Mouse (Mus musculus) midbrain, embryonic 10.5 days (tissue): ENCODE measurements at regions not wholly inside any gene's neighbourhood (a gene's known extent, or its start where the extent isn't known, plus 50 kb on each side); places are given as distances from the start of the nearest gene placed in this dataset.

ENCODE experiments used
- DNase-seq: peaks from one replicate; pipeline ENCODE4 v3.0.0-alpha.2; 2017; ENCODE audit warnings: low spot score
- H3K27ac ChIP-seq: fragments of 300-500 bp; sonication (generic); replicated peaks from 2 replicates; pipeline ENCODE4 v1.5.1; 2016; ENCODE audit warnings: mild to moderate bottlenecking
- H3K27me3 ChIP-seq: fragments of 300-500 bp; sonication (generic); 2 replicates; pipeline ENCODE4 v1.6.1; 2016; ENCODE audit warnings: low read depth, mild to moderate bottlenecking; ENCODE audit not compliant: poor library complexity, severe bottlenecking
- H3K36me3 ChIP-seq: fragments of 300-500 bp; sonication (generic); 2 replicates; pipeline ENCODE4 v1.6.1; 2016; ENCODE audit warnings: mild to moderate bottlenecking, moderate library complexity
- H3K4me1 ChIP-seq: fragments of 300-500 bp; sonication (generic); 2 replicates; pipeline ENCODE4 v1.6.1; 2016
- H3K4me3 ChIP-seq: fragments of 300-500 bp; sonication (generic); 2 replicates; pipeline ENCODE4 v1.5.1; 2016; ENCODE audit warnings: mild to moderate bottlenecking, moderate library complexity
- H3K9me3 ChIP-seq: fragments of 300-500 bp; sonication (generic); replicated peaks from 2 replicates; pipeline ENCODE4 v1.6.1; 2016; ENCODE audit warnings: mild to moderate bottlenecking
- WGBS: fragments of 180-500 bp; shearing (Covaris S2); methylation state at CpG from one replicate; pipeline ENCODE4 v1.1.7; 2016; 5-methylcytosine and 5-hydroxymethylcytosine counted together

DNA sequence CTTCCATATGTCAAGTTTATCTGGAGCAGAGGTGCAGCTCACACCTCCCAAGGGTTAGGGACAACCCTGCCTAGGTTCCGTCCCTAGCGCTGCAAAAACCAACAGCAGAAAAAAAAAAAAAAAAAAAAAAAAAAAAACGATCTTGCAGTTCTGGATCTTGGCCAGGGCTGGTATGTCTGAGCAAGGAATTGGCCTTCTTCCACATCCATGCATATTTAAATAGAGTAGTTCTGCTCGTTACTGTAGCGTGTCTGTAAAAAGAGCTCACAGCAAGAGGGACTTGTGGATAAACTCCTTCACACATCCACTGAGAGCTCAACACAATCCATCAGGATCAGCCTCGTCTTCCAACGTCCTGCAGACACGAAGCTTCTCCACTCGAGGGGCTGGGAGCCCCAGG, 639.4 kb upstream of the Adam5 start:
- no peak for DNase-seq
- no peaks in the 10 kb centered on the region for H3K9me3 ChIP-seq
- peaks cover 27% of the 10 kb centered on the region for H3K4me1 ChIP-seq
- H3K36me3 ChIP-seq: no peaks in the 10 kb centered on the region
- WGBS: 68% methylated on average over 9 of the region's 9 CpGs
- no peak overlapping the region; the same call in 1 of the 2 replicates for H3K27ac ChIP-seq
- no peak overlapping the region for H3K4me3 ChIP-seq
- H3K27me3 ChIP-seq: peaks cover 7% of the 10 kb centered on the region; the same call in 1 of the 2 replicates

DNA sequence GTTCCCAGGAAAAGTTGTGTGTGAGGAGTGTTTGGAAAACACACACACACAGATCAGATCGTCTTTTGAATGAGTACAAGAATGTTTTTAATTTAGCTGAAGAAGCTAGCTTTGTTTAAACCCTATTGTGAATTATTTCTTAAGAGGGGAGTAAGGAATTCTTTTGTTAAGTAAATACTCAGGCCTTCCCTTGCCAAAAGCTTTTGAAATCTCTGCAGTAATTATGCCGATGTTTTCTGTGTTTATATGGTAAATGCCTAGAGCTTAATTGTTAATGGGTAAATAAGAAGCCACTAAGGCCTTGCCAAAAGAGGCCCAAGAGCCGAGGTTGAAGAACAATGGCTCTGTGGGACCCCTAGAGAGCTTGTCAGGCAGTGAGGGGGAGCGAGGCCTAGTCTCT, 638.3 kb upstream of the Adam5 start:
- H3K4me1 ChIP-seq: peaks cover 27% of the 10 kb centered on the region
- H3K36me3 ChIP-seq: no peaks in the 10 kb centered on the region
- H3K4me3 ChIP-seq: no peak overlapping the region
- H3K9me3 ChIP-seq: no peaks in the 10 kb centered on the region
- H3K27me3 ChIP-seq: peaks cover 7% of the 10 kb centered on the region; the same call in 1 of the 2 replicates
- no peak overlapping the region for H3K27ac ChIP-seq
- 12% methylated on average over 4 of the region's 4 CpGs for WGBS
- no peak for DNase-seq

DNA sequence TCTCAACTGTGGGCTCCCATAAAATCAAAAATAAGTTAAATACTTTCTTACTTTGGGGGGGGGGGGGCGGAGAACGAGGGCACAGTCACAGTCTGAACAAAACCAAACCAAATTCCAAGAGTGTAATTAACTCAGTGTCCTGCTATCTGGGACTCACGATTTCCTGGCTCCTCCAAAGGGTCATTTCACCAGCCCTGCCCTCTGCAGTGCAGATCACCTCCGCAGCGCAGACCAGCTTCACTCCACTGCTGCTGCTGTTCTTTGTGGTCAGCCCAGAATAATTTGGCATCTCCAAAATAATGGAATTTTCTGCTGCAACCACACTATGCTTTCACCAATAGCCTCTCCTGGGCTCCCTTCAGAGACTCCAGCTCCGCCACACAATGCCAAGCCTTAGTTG, 631.5 kb upstream of the Adam5 start:
- no peak overlapping the region for H3K4me3 ChIP-seq
- H3K9me3 ChIP-seq: no peaks in the 10 kb centered on the region
- DNase-seq: no peak
- H3K36me3 ChIP-seq: no peaks in the 10 kb centered on the region
- no peaks in the 10 kb centered on the region for H3K4me1 ChIP-seq
- no peak overlapping the region for H3K27ac ChIP-seq
- H3K27me3 ChIP-seq: no peaks in the 10 kb centered on the region
- 68% methylated on average over 6 of the region's 6 CpGs for WGBS

DNA sequence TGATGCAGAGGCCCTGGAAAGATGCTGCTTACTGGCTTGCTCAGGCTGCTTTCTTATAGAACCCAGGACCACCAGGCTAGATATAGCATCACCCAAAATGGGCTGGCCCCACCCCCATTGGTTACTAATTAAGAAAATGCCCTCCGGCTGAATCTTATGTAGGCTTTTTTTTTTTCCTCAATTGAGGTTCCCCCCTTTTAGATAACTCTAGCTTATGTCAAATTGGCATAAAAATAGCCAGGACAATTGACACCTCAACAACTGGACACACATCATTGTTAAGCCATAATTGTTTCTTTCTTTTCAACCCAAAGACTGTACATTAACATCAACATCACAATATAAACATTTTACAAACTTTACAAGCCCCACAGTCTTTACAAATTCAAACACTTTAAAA, 630.8 kb upstream of the Adam5 start:
- no peak overlapping the region for H3K27ac ChIP-seq
- no peaks in the 10 kb centered on the region for H3K36me3 ChIP-seq
- H3K27me3 ChIP-seq: no peaks in the 10 kb centered on the region
- no peak for DNase-seq
- H3K4me3 ChIP-seq: no peak overlapping the region
- WGBS: 90% methylated on average over 1 of the region's 1 CpGs
- H3K4me1 ChIP-seq: 0 out of 2 replicates have a peak, but pooled peaks cover 2% of the 10 kb centered on the region
- no peaks in the 10 kb centered on the region for H3K9me3 ChIP-seq

GRCm38 (mm10) chr8:25453826-25454225, 629.7 kb upstream of the Adam5 start:
- Histone ChIP-seq H3K4me3 (no peak overlapping the region), H3K27me3 (no peaks in the 10 kb centered on the region), H3K27ac (no peak overlapping the region), H3K9me3 (no peaks in the 10 kb centered on the region), H3K4me1 (0 out of 2 replicates have a peak, but pooled peaks cover 2% of the 10 kb centered on the region), H3K36me3 (no peaks in the 10 kb centered on the region)
- no peak for DNase-seq
- WGBS: 93% methylated on average over 9 of the region's 9 CpGs

- DNase-seq: no peak
- Histone ChIP-seq H3K9me3 (no peaks in the 10 kb centered on the region), H3K27me3 (no peaks in the 10 kb centered on the region), H3K36me3 (no peaks in the 10 kb centered on the region), H3K27ac (no peak overlapping the region), H3K4me3 (no peak overlapping the region), H3K4me1 (0 out of 2 replicates have a peak, but pooled peaks cover 2% of the 10 kb centered on the region)
These were observed 626.4 kb upstream of the Adam5 start for GRCm38 (mm10) chr8:25450544-25450943.

DNA sequence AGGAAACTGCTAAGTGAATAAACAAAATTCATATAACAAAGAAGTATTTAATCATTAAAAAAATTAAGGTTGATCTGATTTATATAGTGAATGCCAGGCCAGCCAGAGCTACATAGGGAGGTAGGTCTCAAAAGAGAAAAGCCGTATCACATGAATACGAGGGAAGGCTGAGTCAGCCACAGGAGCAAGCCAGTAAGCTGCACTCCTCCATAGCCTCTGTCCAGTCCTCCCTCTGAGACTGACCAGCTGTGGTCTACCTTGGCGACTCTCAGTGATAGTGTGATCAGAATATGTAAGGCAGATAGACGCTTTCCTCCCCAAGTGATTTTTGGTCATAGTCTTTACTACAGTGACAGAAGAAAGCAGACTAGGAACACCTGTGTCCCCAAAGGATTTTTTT, 625.4 kb upstream of the Adam5 start:
- WGBS: 92% methylated on average over 4 of the region's 4 CpGs
- Histone ChIP-seq H3K27ac (no peak overlapping the region), H3K9me3 (no peaks in the 10 kb centered on the region), H3K4me1 (0 out of 2 replicates have a peak, but pooled peaks cover 2% of the 10 kb centered on the region), H3K36me3 (no peaks in the 10 kb centered on the region), H3K4me3 (no peak overlapping the region), H3K27me3 (no peaks in the 10 kb centered on the region)
- no peak for DNase-seq

DNA sequence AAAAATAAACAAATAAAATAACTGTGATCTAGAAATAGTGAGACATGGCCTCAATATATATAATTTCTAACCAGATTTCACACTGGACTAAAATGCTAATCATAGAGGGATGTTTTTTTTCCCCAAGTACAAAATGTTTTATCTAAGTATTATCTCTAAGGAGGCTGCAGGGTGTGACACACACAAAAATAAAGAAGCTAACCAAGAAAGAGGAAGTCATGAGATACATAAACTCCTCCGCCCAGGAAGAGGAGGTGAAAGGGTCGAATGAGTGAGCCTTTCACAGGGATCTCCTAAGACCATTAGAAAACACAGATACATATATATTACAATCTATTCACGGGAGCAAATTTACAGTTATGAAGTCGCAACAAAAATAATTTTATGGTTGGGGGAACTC, 623.7 kb upstream of the Adam5 start:
- H3K36me3 ChIP-seq: no peaks in the 10 kb centered on the region
- H3K4me1 ChIP-seq: 0 out of 2 replicates have a peak, but pooled peaks cover 2% of the 10 kb centered on the region
- H3K27ac ChIP-seq: no peak overlapping the region
- H3K4me3 ChIP-seq: no peak overlapping the region
- no peaks in the 10 kb centered on the region for H3K27me3 ChIP-seq
- DNase-seq: no peak
- WGBS: 85% methylated on average over 4 of the region's 4 CpGs
- no peaks in the 10 kb centered on the region for H3K9me3 ChIP-seq

DNA sequence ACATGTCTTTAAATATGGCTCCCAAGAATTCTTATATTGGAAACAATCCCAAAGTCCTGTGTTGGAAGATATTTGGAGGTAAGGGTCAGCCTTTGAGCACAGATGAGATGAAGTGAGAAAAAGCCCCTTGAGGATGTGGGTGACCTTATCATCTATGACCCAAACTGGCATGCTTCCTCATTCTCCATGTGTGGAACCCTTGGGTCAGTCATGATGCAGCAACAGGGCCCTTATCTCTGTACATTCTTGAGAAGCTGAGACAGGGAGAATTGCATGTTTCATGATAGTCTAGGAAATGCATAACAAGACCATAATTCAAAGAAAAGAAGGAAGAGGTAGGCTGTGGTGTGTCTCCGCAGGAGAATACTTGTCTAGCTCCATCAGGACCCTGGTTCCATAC, 621.8 kb upstream of the Adam5 start:
- Histone ChIP-seq H3K27me3 (no peaks in the 10 kb centered on the region), H3K4me1 (0 out of 2 replicates have a peak, but pooled peaks cover 2% of the 10 kb centered on the region), H3K4me3 (no peak overlapping the region), H3K9me3 (no peaks in the 10 kb centered on the region), H3K36me3 (no peaks in the 10 kb centered on the region), H3K27ac (no peak overlapping the region)
- no peak for DNase-seq
- 97% methylated on average over 1 of the region's 1 CpGs for WGBS

- H3K36me3 ChIP-seq: no peaks in the 10 kb centered on the region
- 85% methylated on average over 5 of the region's 5 CpGs for WGBS
- H3K4me3 ChIP-seq: no peak overlapping the region
- DNase-seq: no peak
- H3K9me3 ChIP-seq: no peaks in the 10 kb centered on the region
- no peak overlapping the region for H3K27ac ChIP-seq
- H3K27me3 ChIP-seq: peaks cover 7% of the 10 kb centered on the region
- H3K4me1 ChIP-seq: peaks cover 8% of the 10 kb centered on the region; the same call in 1 of the 2 replicates
These were observed 620.9 kb upstream of the Adam5 start for GRCm38 (mm10) chr8:25445054-25445453.

- 84% methylated on average over 5 of the region's 5 CpGs for WGBS
- DNase-seq: no peak
- H3K9me3 ChIP-seq: no peaks in the 10 kb centered on the region
- H3K36me3 ChIP-seq: no peaks in the 10 kb centered on the region
- H3K4me3 ChIP-seq: no peak overlapping the region
- H3K27me3 ChIP-seq: peaks cover 14% of the 10 kb centered on the region
- peaks cover 8% of the 10 kb centered on the region; the same call in 1 of the 2 replicates for H3K4me1 ChIP-seq
- H3K27ac ChIP-seq: no peak overlapping the region
These were observed 619.4 kb upstream of the Adam5 start for GRCm38 (mm10) chr8:25443552-25443951.

GRCm38 (mm10) chr8:25441057-25441441, 616.9 kb upstream of the Adam5 start:
- no peak for DNase-seq
- Histone ChIP-seq H3K4me3 (no peak overlapping the region), H3K9me3 (no peaks in the 10 kb centered on the region), H3K4me1 (peaks cover 15% of the 10 kb centered on the region), H3K27me3 (peaks cover 14% of the 10 kb centered on the region), H3K36me3 (no peaks in the 10 kb centered on the region), H3K27ac (no peak overlapping the region)
- 49% methylated on average over 6 of the region's 6 CpGs for WGBS

DNA sequence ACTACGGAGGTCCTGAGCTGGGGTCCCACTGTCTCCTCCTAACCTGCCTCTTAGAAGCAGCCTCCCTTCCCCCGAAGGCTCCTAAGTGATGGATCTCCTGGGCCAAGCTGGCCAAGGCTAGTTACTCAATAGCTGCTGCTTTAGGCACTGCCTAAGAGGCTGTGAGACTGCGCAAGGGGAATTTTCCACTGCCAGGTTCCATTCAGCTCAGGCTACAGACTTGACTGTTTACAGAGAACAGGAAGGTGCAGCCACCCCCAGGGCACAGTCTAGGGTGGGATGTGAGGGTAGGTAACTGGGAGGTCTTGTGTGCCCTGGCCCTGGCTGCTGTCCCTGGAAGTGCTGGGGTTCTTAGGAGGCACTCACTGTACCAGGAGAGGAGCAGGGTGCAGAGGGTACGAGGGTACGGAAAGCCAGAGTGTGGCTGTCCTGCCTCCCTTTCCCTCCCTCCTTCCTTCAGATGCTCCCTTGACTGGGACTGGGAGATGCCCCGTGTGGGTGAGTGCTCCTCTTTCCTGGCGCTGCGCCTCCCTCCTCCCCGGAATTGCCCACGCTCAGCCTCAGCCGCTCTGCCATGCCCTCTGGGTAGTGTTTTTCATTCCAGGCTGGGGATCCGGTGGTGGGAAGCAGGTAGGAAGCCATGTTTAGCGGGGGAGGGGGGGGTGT, 616.4 kb upstream of the Adam5 start:
- WGBS: 37% methylated on average over 13 of the region's 13 CpGs
- Histone ChIP-seq H3K9me3 (no peaks in the 10 kb centered on the region), H3K4me3 (no peak overlapping the region), H3K4me1 (peaks cover 15% of the 10 kb centered on the region), H3K27me3 (peaks cover 14% of the 10 kb centered on the region), H3K27ac (peak overlapping the region; percentile 57; the same call in 1 of the 2 replicates), H3K36me3 (no peaks in the 10 kb centered on the region)
- no peak for DNase-seq
